Mouse (Mus musculus) midbrain, embryonic 12.5 days (tissue): ENCODE measurements at regions not wholly inside any gene's neighbourhood (a gene's known extent, or its start where the extent isn't known, plus 50 kb on each side); places are given as distances from the start of the nearest gene placed in this dataset.

Experiments
- ATAC-seq: fragments of 200-750 bp; cut with Nextera tagmentation; 2 replicates; pipeline ENCODE4 v1.8.0; 2017; ENCODE audit warnings: low read depth, moderate TSS enrichment, moderate library complexity; ENCODE audit not compliant: low FRiP score
- H3K27ac ChIP-seq: fragments of 300-500 bp; sonication (generic); replicated peaks from 2 replicates; pipeline ENCODE4 v1.5.1; 2016; ENCODE audit warnings: mild to moderate bottlenecking
- H3K27me3 ChIP-seq: fragments of 300-500 bp; sonication (generic); 2 replicates; pipeline ENCODE4 v1.6.1; 2016; ENCODE audit warnings: mild to moderate bottlenecking
- H3K36me3 ChIP-seq: fragments of 300-500 bp; sonication (generic); 2 replicates; pipeline ENCODE4 v1.6.1; 2016
- H3K4me1 ChIP-seq: fragments of 300-500 bp; sonication (generic); 2 replicates; pipeline ENCODE4 v1.6.1; 2016
- H3K4me2 ChIP-seq: fragments of 300-500 bp; sonication (generic); replicated peaks from 2 replicates; pipeline ENCODE4 v1.6.1; 2016; ENCODE audit warnings: mild to moderate bottlenecking, moderate library complexity
- H3K4me3 ChIP-seq: fragments of 300-500 bp; sonication (generic); 2 replicates; pipeline ENCODE4 v1.5.1; 2016; ENCODE audit warnings: mild to moderate bottlenecking
- H3K9ac ChIP-seq: fragments of 300-500 bp; sonication (generic); replicated peaks from 2 replicates; pipeline ENCODE4 v1.6.1; 2016; ENCODE audit warnings: mild to moderate bottlenecking, moderate library complexity
- H3K9me3 ChIP-seq: fragments of 300-500 bp; sonication (generic); 2 replicates; pipeline ENCODE4 v1.6.1; 2016; ENCODE audit warnings: mild to moderate bottlenecking
- WGBS: fragments of 180-500 bp; shearing (Covaris S2); methylation state at CpG from one replicate; pipeline ENCODE4 v1.1.7; 2016; 5-methylcytosine and 5-hydroxymethylcytosine counted together

DNA sequence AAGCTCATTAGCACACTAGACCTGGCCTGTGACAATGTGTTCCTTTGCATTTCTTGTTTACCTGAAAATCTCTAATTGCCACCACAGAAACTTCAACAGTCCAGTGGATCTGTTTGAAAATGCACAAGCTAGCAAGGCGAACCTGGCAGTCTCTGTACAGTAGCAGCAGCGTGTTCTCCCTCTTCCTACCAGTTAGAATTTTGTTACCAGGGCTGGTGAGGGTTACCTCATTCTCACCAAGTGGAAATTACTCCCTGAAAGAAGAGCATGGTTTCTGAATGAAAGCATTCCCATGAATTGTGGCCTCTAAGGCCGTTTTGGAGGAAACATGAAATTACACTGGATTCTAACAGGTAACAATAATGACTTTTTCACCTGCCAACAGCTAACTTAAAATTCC, 374.6 kb downstream of the Nr2f2 start:
- no peaks in the 10 kb centered on the region for H3K36me3 ChIP-seq
- no peak overlapping the region for H3K9ac ChIP-seq
- H3K4me1 ChIP-seq: peaks cover 33% of the 10 kb centered on the region
- H3K9me3 ChIP-seq: no peaks in the 10 kb centered on the region
- ATAC-seq: no peak
- peak overlapping the region; percentile 76 for H3K27ac ChIP-seq
- H3K4me2 ChIP-seq: peak overlapping the region; percentile 51
- 9% methylated on average over 3 of the region's 3 CpGs for WGBS
- peak overlapping the region; percentile 32; the same call in 1 of the 2 replicates for H3K4me3 ChIP-seq
- peaks cover 48% of the 10 kb centered on the region for H3K27me3 ChIP-seq

DNA sequence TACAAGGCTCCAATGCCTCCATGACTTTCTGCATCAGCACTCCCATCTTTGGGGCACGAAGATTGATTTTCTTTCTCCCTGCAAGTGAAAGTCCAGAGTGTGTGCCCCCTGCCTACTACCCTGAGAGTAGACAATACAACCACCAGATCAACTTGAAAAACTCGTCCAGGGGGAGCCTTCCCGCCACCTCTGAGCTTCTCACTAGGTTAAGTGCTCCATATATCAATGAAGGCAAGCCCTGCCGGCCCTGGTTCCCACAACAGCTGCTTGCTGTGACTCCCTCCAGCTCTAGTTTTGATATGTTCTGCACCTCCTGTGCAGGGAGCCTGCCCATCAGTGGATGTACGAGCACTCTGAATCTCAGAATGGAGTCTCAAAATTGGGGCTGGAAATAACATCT, 377.8 kb downstream of the Nr2f2 start:
- H3K27ac ChIP-seq: no peak overlapping the region
- H3K9me3 ChIP-seq: no peaks in the 10 kb centered on the region
- ATAC-seq: no peak
- peaks cover 36% of the 10 kb centered on the region for H3K27me3 ChIP-seq
- WGBS: 21% methylated on average over 5 of the region's 5 CpGs
- H3K4me1 ChIP-seq: peaks cover 25% of the 10 kb centered on the region
- no peak overlapping the region for H3K9ac ChIP-seq
- H3K4me3 ChIP-seq: no peak overlapping the region
- H3K36me3 ChIP-seq: no peaks in the 10 kb centered on the region
- no peak overlapping the region for H3K4me2 ChIP-seq

GRCm38 (mm10) chr7:69981301-69981700, 385.2 kb downstream of the Nr2f2 start:
- no peak overlapping the region for H3K27ac ChIP-seq
- no peaks in the 10 kb centered on the region for H3K36me3 ChIP-seq
- no peak overlapping the region for H3K4me3 ChIP-seq
- H3K4me1 ChIP-seq: no peaks in the 10 kb centered on the region
- no peaks in the 10 kb centered on the region; the same call in 1 of the 2 replicates for H3K27me3 ChIP-seq
- no peak for ATAC-seq
- H3K9me3 ChIP-seq: no peaks in the 10 kb centered on the region
- no peak overlapping the region for H3K4me2 ChIP-seq
- WGBS: 78% methylated on average over 2 of the region's 2 CpGs
- no peak overlapping the region for H3K9ac ChIP-seq

- Histone ChIP-seq H3K9me3 (no peaks in the 10 kb centered on the region), H3K27me3 (no peaks in the 10 kb centered on the region), H3K27ac (no peak overlapping the region), H3K4me3 (no peak overlapping the region), H3K4me2 (no peak overlapping the region), H3K36me3 (no peaks in the 10 kb centered on the region), H3K4me1 (no peaks in the 10 kb centered on the region), H3K9ac (no peak overlapping the region)
- no peak for ATAC-seq
- WGBS: 68% methylated on average over 3 of the region's 3 CpGs
Observed at GRCm38 (mm10) chr7:69976369-69976768, 390.2 kb downstream of the Nr2f2 start.

GRCm38 (mm10) chr7:69964002-69964401, 402.5 kb downstream of the Nr2f2 start:
- Histone ChIP-seq H3K4me3 (no peak overlapping the region), H3K9me3 (no peaks in the 10 kb centered on the region), H3K4me1 (no peaks in the 10 kb centered on the region), H3K4me2 (no peak overlapping the region), H3K36me3 (no peaks in the 10 kb centered on the region), H3K9ac (no peak overlapping the region), H3K27me3 (no peaks in the 10 kb centered on the region), H3K27ac (no peak overlapping the region)
- WGBS: 75% methylated on average over 8 of the region's 8 CpGs
- no peak for ATAC-seq

DNA sequence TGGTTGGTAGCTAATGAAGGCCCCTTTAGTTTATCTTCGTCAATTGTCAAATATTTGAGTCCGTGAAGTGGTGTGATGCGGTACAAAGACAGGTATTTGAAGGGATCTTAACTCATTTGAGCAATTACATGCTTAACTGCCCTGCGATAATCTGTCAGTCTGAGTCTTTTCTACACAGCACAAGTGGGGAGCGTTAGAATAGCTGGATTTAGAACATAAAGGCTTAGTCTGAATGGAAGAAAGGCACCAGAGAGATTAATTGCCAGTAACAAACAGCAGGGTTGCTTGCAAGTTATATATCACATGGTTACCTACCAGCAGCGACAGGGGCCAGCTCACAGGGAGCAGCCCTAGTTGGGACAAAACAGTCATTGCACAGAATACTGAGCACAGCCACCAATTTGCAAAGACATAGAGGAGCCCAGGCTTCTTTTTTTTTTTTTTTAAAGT, 416.3 kb downstream of the Nr2f2 start:
- peak; percentile 89 for ATAC-seq
- peaks cover 43% of the 10 kb centered on the region for H3K27me3 ChIP-seq
- 0 out of 2 replicates have a peak overlapping the region, but pooled peaks have one; percentile 25 for H3K27ac ChIP-seq
- peaks cover 17% of the 10 kb centered on the region for H3K4me1 ChIP-seq
- H3K4me2 ChIP-seq: peak overlapping the region; percentile 16
- H3K9ac ChIP-seq: no peak overlapping the region
- H3K36me3 ChIP-seq: no peaks in the 10 kb centered on the region
- WGBS: 11% methylated on average over 6 of the region's 6 CpGs
- H3K4me3 ChIP-seq: no peak overlapping the region
- no peaks in the 10 kb centered on the region for H3K9me3 ChIP-seq

- ATAC-seq: peak; percentile 62
- H3K4me1 ChIP-seq: peaks cover 17% of the 10 kb centered on the region
- peaks cover 43% of the 10 kb centered on the region for H3K27me3 ChIP-seq
- H3K36me3 ChIP-seq: no peaks in the 10 kb centered on the region
- 20% methylated on average over 10 of the region's 10 CpGs for WGBS
- 0 out of 2 replicates have a peak overlapping the region, but pooled peaks have one; percentile 25 for H3K27ac ChIP-seq
- no peaks in the 10 kb centered on the region for H3K9me3 ChIP-seq
- H3K4me2 ChIP-seq: peak overlapping the region; percentile 16
- no peak overlapping the region for H3K4me3 ChIP-seq
- no peak overlapping the region for H3K9ac ChIP-seq
Observed at GRCm38 (mm10) chr7:69949647-69950121, 416.9 kb downstream of the Nr2f2 start.

GRCm38 (mm10) chr7:69946396-69946795, 420.1 kb downstream of the Nr2f2 start:
- no peak overlapping the region for H3K27ac ChIP-seq
- WGBS: 96% methylated on average over 3 of the region's 3 CpGs

GRCm38 (mm10) chr7:69941881-69942280, 424.7 kb downstream of the Nr2f2 start:
- Histone ChIP-seq H3K4me2 (no peak overlapping the region), H3K27ac (no peak overlapping the region), H3K36me3 (no peaks in the 10 kb centered on the region), H3K9me3 (no peaks in the 10 kb centered on the region), H3K4me1 (no peaks in the 10 kb centered on the region), H3K27me3 (peaks cover 7% of the 10 kb centered on the region), H3K9ac (no peak overlapping the region), H3K4me3 (no peak overlapping the region)
- 98% methylated on average over 6 of the region's 6 CpGs for WGBS
- no peak for ATAC-seq

More at GRCm38 (mm10) chr7:69946396-69946795, 420.1 kb downstream of the Nr2f2 start:
- H3K27me3 ChIP-seq: peaks cover 26% of the 10 kb centered on the region
- no peaks in the 10 kb centered on the region for H3K36me3 ChIP-seq
- ATAC-seq: no peak
- peaks cover 17% of the 10 kb centered on the region for H3K4me1 ChIP-seq
- no peaks in the 10 kb centered on the region for H3K9me3 ChIP-seq
- no peak overlapping the region for H3K9ac ChIP-seq
- H3K4me3 ChIP-seq: no peak overlapping the region
- no peak overlapping the region for H3K4me2 ChIP-seq

DNA sequence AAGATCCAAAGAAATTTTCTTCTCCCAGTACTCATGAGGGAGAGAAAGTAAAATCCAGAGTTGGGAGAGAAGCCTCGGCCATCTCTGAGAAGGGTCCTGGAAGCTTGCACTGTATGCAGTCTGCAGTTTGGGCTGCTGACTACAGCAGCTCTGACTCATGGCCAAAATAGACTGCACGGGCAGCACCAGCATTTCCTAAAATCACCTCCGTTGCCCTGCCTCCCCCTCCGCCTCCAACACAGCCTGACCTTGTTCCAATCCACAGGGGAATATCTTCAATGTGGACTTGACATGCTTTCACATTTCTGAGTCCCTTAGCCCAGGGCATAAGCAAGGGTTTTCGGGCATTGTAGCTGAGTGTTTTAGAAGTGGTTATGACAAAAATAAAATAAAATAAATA, 441.3 kb downstream of the Nr2f2 start:
- no peak for ATAC-seq

GRCm38 (mm10) chr7:69924551-69924950, 442.0 kb downstream of the Nr2f2 start:
- Histone ChIP-seq H3K9me3 (no peaks in the 10 kb centered on the region), H3K4me1 (no peaks in the 10 kb centered on the region), H3K36me3 (no peaks in the 10 kb centered on the region), H3K4me3 (no peak overlapping the region), H3K27ac (no peak overlapping the region), H3K4me2 (no peak overlapping the region), H3K27me3 (no peaks in the 10 kb centered on the region), H3K9ac (no peak overlapping the region)
- no peak for ATAC-seq

More for the DNA sequence above, 441.3 kb downstream of the Nr2f2 start:
- no peak overlapping the region for H3K27ac ChIP-seq
- H3K4me1 ChIP-seq: no peaks in the 10 kb centered on the region
- H3K27me3 ChIP-seq: no peaks in the 10 kb centered on the region
- H3K4me2 ChIP-seq: no peak overlapping the region
- no peaks in the 10 kb centered on the region for H3K9me3 ChIP-seq
- no peak overlapping the region for H3K4me3 ChIP-seq
- H3K9ac ChIP-seq: no peak overlapping the region
- 88% methylated on average over 5 of the region's 5 CpGs for WGBS
- H3K36me3 ChIP-seq: no peaks in the 10 kb centered on the region

- H3K9ac ChIP-seq: no peak overlapping the region
- no peak overlapping the region for H3K27ac ChIP-seq
- no peaks in the 10 kb centered on the region for H3K27me3 ChIP-seq
- H3K36me3 ChIP-seq: no peaks in the 10 kb centered on the region
- H3K4me3 ChIP-seq: no peak overlapping the region
- no peak for ATAC-seq
- H3K4me1 ChIP-seq: no peaks in the 10 kb centered on the region
- no peak overlapping the region for H3K4me2 ChIP-seq
- 81% methylated on average over 4 of the region's 4 CpGs for WGBS
- H3K9me3 ChIP-seq: no peaks in the 10 kb centered on the region
Observed at GRCm38 (mm10) chr7:69911760-69912159, 454.8 kb downstream of the Nr2f2 start.

DNA sequence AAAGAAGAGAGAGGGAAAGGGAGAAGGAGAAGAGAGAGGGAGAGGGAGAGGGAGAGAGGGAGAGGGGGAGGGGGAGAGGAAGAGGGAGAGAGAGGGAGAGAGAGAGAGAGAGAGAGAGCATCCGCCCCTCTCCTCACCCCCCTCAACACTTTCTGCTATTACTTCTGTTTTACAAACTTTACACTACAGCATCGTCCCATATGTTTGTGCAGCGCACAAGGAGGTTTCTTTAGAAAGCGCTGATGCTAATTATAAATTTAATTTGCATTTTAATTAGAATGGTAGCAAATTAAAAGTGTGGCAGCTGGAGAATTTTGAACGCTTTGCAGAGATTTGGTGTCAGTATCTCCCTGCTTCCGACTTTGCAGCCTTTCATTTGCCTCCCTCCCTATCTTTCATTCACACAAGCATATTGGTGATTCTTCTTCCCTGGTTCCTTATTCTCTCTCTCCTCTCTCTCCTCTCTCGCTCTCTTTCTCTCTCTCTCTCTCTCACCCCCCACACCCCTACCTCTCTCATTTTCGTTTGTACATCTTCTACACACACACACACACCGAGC, 476.0 kb downstream of the Nr2f2 start:
- H3K36me3 ChIP-seq: no peaks in the 10 kb centered on the region
- H3K4me1 ChIP-seq: peaks cover 19% of the 10 kb centered on the region; the same call in 1 of the 2 replicates
- H3K27me3 ChIP-seq: no peaks in the 10 kb centered on the region; the same call in 1 of the 2 replicates
- no peak overlapping the region for H3K27ac ChIP-seq
- no peak overlapping the region for H3K9ac ChIP-seq
- WGBS: 62% methylated on average over 9 of the region's 9 CpGs
- ATAC-seq: 0 out of 2 replicates have a peak, but pooled peaks have one; percentile 23
- H3K4me3 ChIP-seq: no peak overlapping the region
- H3K4me2 ChIP-seq: no peak overlapping the region
- H3K9me3 ChIP-seq: no peaks in the 10 kb centered on the region
